Mouse (Mus musculus): ENCODE results near the gene Hsd17b11.

Gene Hsd17b11

GRCm38 (mm10) chr5:104021597-104022378 lies at the start of gene Hsd17b11:
Gene Hsd17b11 (minus strand): TSS chr5:104021919.
- in situ Hi-C loops (cut with MboI; ENCODE audit: low pct_unique_long_range_greater_than_20kb in 1 of 2, low sequenced_read_pairs in 2 of 2, unreplicated experiment in 1 of 2), result no loop called here

- in situ Hi-C loops (cut with MboI; ENCODE audit: low pct_unique_long_range_greater_than_20kb in 1 of 2, low sequenced_read_pairs in 2 of 2, unreplicated experiment in 1 of 2), result no loop called here
Observed at GRCm38 (mm10) chr5:104071048-104071447, 49.3 kb upstream of the Hsd17b11 start.

GRCm38 (mm10) chr5:104068751-104069150 lies 47.0 kb upstream of the Hsd17b11 start:
- in situ Hi-C loops (cut with MboI; ENCODE audit: low pct_unique_long_range_greater_than_20kb in 1 of 2, low sequenced_read_pairs in 2 of 2, unreplicated experiment in 1 of 2), result no loop called here

- in situ Hi-C loops (cut with MboI; ENCODE audit: low pct_unique_long_range_greater_than_20kb in 1 of 2, low sequenced_read_pairs in 2 of 2, unreplicated experiment in 1 of 2), result no loop called here
Observed at GRCm38 (mm10) chr5:104062773-104063551, 41.2 kb upstream of the Hsd17b11 start.

GRCm38 (mm10) chr5:104061936-104062772 lies 40.4 kb upstream of the Hsd17b11 start:
- in situ Hi-C loops (cut with MboI; ENCODE audit: low pct_unique_long_range_greater_than_20kb in 1 of 2, low sequenced_read_pairs in 2 of 2, unreplicated experiment in 1 of 2), result no loop called here

- in situ Hi-C loops (cut with MboI; ENCODE audit: low pct_unique_long_range_greater_than_20kb in 1 of 2, low sequenced_read_pairs in 2 of 2, unreplicated experiment in 1 of 2), result no loop called here
Observed at GRCm38 (mm10) chr5:104060429-104060828, 38.7 kb upstream of the Hsd17b11 start.

- in situ Hi-C loops (cut with MboI; ENCODE audit: low pct_unique_long_range_greater_than_20kb in 1 of 2, low sequenced_read_pairs in 2 of 2, unreplicated experiment in 1 of 2), result loop anchor here in 1 of 2 experiments (10.0 kb wide), 1 partner anchor 275 kb away; no protein-coding TSS in a partner anchor
Observed at GRCm38 (mm10) chr5:104059628-104060027, 37.9 kb upstream of the Hsd17b11 start.

- in situ Hi-C loops (cut with MboI; ENCODE audit: low pct_unique_long_range_greater_than_20kb in 1 of 2, low sequenced_read_pairs in 2 of 2, unreplicated experiment in 1 of 2), result loop anchor here in 1 of 2 experiments (10.0 kb wide), 1 partner anchor 277 kb away; no protein-coding TSS in a partner anchor
Observed at GRCm38 (mm10) chr5:104058021-104058420, 36.3 kb upstream of the Hsd17b11 start.

GRCm38 (mm10) chr5:104056295-104056694 lies 34.6 kb upstream of the Hsd17b11 start:
- in situ Hi-C loops (cut with MboI; ENCODE audit: low pct_unique_long_range_greater_than_20kb in 1 of 2, low sequenced_read_pairs in 2 of 2, unreplicated experiment in 1 of 2), result loop anchor here in 1 of 2 experiments (10.0 kb wide), 1 partner anchor 279 kb away; no protein-coding TSS in a partner anchor

- in situ Hi-C loops (cut with MboI; ENCODE audit: low pct_unique_long_range_greater_than_20kb in 1 of 2, low sequenced_read_pairs in 2 of 2, unreplicated experiment in 1 of 2), result loop anchor here in 1 of 2 experiments (10.0 kb wide), 1 partner anchor 279 kb away; no protein-coding TSS in a partner anchor
Observed at GRCm38 (mm10) chr5:104055816-104056215, 34.1 kb upstream of the Hsd17b11 start.

- in situ Hi-C loops (cut with MboI; ENCODE audit: low pct_unique_long_range_greater_than_20kb in 1 of 2, low sequenced_read_pairs in 2 of 2, unreplicated experiment in 1 of 2), result loop anchor here in 1 of 2 experiments (10.0 kb wide), 1 partner anchor 280 kb away; no protein-coding TSS in a partner anchor
Observed at GRCm38 (mm10) chr5:104054938-104055337, 33.2 kb upstream of the Hsd17b11 start.

GRCm38 (mm10) chr5:104052956-104053355 lies 31.2 kb upstream of the Hsd17b11 start:
- in situ Hi-C loops (cut with MboI; ENCODE audit: low pct_unique_long_range_greater_than_20kb in 1 of 2, low sequenced_read_pairs in 2 of 2, unreplicated experiment in 1 of 2), result loop anchor here in 1 of 2 experiments (10.0 kb wide), 1 partner anchor 282 kb away; no protein-coding TSS in a partner anchor

GRCm38 (mm10) chr5:104048139-104048538 lies 26.4 kb upstream of the Hsd17b11 start:
- in situ Hi-C loops (cut with MboI; ENCODE audit: low pct_unique_long_range_greater_than_20kb in 1 of 2, low sequenced_read_pairs in 2 of 2, unreplicated experiment in 1 of 2), result no loop called here

GRCm38 (mm10) chr5:104047200-104048105 lies 25.7 kb upstream of the Hsd17b11 start:
- in situ Hi-C loops (cut with MboI; ENCODE audit: low pct_unique_long_range_greater_than_20kb in 1 of 2, low sequenced_read_pairs in 2 of 2, unreplicated experiment in 1 of 2), result no loop called here

GRCm38 (mm10) chr5:104046256-104047199 lies 24.8 kb upstream of the Hsd17b11 start, which contains the start of gene Nudt9:
Gene Nudt9 (plus strand): TSS chr5:104046306.
- in situ Hi-C loops (cut with MboI; ENCODE audit: low pct_unique_long_range_greater_than_20kb in 1 of 2, low sequenced_read_pairs in 2 of 2, unreplicated experiment in 1 of 2), result no loop called here

GRCm38 (mm10) chr5:104043704-104044103 lies 22.0 kb upstream of the Hsd17b11 start:
- in situ Hi-C loops (cut with MboI; ENCODE audit: low pct_unique_long_range_greater_than_20kb in 1 of 2, low sequenced_read_pairs in 2 of 2, unreplicated experiment in 1 of 2), result no loop called here
